Mouse (Mus musculus) layer of hippocampus, adult 9-11 months (tissue): ENCODE measurements around the gene Kif5a.

Experiments
- DNase-seq: peaks from one replicate; pipeline ENCODE4 v3.0.0; 2022

Kif5a gene

GRCm38 (mm10) chr10:127189116-127189650 is 74.0 kb downstream of the Kif5a start:
- no peak for DNase-seq

GRCm38 (mm10) chr10:127188465-127189115 is 74.6 kb downstream of the Kif5a start:
- DNase-seq, result no peak

- no peak for DNase-seq
Observed at GRCm38 (mm10) chr10:127188079-127188453, 75.1 kb downstream of the Kif5a start.

- DNase-seq, result peak; percentile 94
Observed at GRCm38 (mm10) chr10:127187371-127188078, 75.6 kb downstream of the Kif5a start.

DNA sequence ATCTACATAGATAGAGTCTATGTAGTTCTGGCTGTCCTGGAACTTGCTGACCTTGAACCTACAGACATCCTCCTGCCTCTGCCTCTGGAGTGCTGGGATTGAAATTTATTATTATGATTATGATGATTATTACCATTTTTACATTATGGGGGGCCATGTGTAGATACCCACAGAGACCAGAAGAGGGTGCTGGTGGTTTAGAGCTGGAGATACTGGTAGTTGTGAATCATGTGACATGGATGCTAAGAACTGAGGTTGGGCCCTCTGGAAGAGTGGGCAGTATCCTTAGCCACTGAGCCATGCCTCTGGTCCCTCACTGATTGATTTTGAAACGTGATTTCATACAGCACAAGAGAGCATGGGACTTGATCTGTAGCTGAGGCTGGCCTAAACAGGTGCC is 76.7 kb downstream of the Kif5a start:
- no peak for DNase-seq

DNA sequence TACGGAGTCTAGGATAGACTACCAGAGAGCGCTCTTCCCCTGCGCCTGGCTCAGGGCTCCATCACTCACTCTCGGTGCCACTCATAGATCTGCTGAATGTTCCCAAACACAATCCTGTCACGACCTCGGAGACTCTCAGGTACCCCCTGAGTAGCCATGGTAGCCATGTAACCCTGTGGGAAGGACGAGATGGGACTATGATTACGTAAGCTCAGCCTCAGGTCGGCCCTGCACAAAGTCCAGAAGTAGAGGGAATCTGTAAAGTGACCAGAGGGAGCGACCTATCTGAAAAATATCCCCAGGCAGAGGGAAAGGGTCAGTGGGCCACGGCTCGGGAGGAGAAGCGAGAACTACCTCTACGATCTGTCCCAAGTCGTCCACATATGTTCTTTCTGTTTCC is 77.6 kb downstream of the Kif5a start:
- DNase-seq, result no peak

DNA sequence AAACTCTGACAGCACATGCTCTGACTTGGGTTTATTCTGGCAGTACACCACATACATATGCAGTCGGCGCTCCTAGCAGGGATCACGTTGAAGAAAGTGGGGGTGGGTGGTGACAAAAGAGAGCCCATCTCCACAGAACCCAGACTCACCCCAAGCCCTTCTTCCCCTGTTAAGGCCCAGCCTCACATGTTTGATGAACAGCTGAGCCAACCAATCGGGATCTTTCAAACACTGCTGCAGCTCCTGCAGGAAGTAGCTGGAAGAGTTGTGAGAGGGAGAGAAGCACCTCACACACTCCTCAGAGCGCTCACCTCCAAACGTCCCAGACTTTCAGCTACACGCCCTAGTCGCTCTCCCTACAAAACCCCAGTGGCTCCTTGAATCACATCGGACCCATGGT is 78.0 kb downstream of the Kif5a start:
- DNase-seq, result no peak

DNA sequence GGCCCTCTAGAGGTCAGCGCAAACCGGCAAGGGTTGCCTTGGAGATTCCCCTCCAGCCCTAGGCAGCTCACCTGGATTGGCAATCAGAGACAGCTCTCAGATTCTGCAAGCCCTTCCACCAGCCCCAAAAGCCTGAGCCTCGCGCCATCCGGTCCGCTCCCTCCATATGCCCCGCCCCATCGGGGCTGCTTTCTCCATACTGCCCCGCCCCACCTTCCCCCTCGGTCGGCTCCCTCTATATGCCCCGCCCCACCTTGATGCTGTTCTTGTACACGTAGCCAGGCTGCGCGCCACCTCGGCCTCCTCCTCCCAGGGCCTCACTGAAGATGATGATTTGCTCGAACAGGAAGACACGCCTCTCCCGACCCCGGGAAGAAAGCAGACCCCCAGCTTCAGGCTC is 79.4 kb downstream of the Kif5a start:
- DNase-seq, result no peak

DNA sequence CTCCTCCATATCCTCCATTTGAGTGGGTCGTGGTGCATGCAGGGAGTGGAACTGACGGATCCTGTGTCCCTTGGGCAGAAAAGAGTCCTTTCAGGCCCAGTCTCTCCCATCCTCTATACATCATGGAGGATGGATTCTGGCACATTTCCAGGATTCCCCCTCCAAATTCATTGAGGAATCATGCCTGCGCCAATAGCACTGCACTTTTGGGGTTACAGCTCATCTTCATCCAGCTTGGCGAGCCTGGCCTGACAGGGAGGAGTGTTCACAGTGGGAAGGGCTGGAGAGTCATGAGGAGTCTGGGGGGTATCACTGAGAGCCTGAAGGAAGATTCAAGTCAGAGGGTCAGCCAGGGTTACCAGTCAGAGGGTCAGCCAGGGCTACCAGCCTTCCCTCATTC is 80.5 kb downstream of the Kif5a start:
- no peak for DNase-seq

DNA sequence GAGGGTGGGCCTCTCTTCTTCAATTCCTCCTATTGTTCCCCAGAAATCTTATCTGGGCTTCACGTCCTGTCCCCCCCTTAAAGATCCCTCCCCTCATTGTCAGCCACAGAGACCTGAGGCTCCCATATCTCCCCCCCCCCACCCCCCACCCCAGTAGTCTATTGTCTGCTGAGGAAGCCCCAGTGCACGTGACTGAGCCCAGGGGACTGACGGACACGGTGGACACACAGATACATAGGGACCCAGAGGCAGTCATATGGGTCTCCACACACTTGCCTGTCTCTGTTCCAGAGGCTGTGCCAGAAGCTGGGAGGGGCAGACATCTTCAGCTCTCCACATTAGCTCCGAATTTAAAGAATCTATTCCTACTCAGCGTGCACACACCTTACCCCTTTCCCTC is 81.6 kb downstream of the Kif5a start:
- DNase-seq, result no peak

- no peak for DNase-seq
Observed at GRCm38 (mm10) chr10:127180695-127181047, 82.5 kb downstream of the Kif5a start.

DNA sequence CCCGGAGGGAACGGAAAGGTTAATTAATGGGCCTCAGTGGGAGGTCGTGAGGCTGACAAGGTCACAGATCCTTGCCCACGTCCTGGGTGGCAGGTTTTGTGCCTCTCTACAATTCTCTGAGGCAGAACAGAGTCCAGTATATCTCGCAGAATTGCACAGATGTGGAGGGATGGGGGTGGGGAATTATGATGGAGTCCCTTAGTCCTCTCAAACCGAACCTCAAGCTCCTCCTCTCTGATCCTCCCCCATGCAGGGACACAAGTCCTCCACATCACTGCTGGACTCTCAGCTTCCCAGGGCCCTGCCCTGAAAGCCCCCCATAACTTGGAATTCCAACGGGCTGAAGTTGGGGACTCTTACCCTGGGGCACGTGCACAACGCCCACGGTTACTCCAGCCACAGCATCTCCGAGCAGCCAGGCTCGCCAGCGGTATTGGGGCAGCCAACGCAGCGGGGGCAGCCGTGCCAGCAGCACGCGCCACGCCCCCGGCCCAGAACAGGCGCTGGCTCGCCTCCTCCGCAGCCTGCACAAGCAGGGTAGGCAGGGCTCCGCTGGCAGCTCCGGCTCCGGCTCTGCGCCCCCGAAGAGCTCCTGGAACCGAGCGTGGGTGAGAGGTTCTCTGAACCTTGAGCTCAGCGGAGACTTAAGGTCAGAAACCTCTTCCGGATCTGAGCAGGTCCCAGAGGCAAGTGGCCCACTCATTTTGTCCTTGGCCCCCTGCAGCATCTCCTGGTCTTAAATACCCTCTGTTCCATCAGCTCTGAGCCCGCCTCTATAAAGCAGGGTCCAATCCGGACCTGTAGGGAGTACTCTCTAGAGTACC is 83.1 kb downstream of the Kif5a start, which contains the start of gene Slc26a10:
Gene Slc26a10 (minus strand): TSS at position 775 of the 824 bp plus-strand sequence.
- peak; percentile 74 for DNase-seq

GRCm38 (mm10) chr10:127178286-127179027 is 84.7 kb downstream of the Kif5a start:
- no peak for DNase-seq

- DNase-seq, result peak; percentile 69
Observed at GRCm38 (mm10) chr10:127177719-127178118, 85.4 kb downstream of the Kif5a start.

- no peak for DNase-seq
Observed at GRCm38 (mm10) chr10:127177235-127177634, 85.9 kb downstream of the Kif5a start.

- DNase-seq, result no peak
Observed at GRCm38 (mm10) chr10:127176756-127177155, 86.4 kb downstream of the Kif5a start.

- DNase-seq, result no peak
Observed at GRCm38 (mm10) chr10:127176228-127176627, 86.9 kb downstream of the Kif5a start.
